Mouse (Mus musculus) kidney, postnatal 0 days (tissue): ENCODE measurements at regions not wholly inside any gene's neighbourhood (a gene's known extent, or its start where the extent isn't known, plus 50 kb on each side); places are given as distances from the start of the nearest gene placed in this dataset.

Source experiments
- ATAC-seq: fragments of 200-750 bp; cut with Nextera tagmentation; replicated peaks from 2 replicates; pipeline ENCODE4 v1.8.0; 2017; ENCODE audit warnings: low read depth, moderate number of reproducible peaks, moderate TSS enrichment, moderate library complexity; ENCODE audit not compliant: low FRiP score
- DNase-seq: peaks from one replicate; pipeline ENCODE4 v3.0.0-alpha.2; 2016; ENCODE audit warnings: low spot score
- H3K27ac ChIP-seq: fragments of 300-500 bp; sonication (generic); 2 replicates; pipeline ENCODE4 v1.5.1; 2014; ENCODE audit warnings: mild to moderate bottlenecking
- H3K27me3 ChIP-seq: fragments of 300-500 bp; sonication (generic); 2 replicates; pipeline ENCODE4 v1.6.1; 2014; ENCODE audit warnings: low read length, mixed read lengths; ENCODE audit not compliant: insufficient read depth
- H3K36me3 ChIP-seq: fragments of 300-500 bp; sonication (generic); 2 replicates; pipeline ENCODE4 v1.6.1; 2014; ENCODE audit warnings: low read length, mixed read lengths; ENCODE audit not compliant: insufficient read depth
- H3K4me1 ChIP-seq: fragments of 300-500 bp; sonication (generic); replicated peaks from 2 replicates; pipeline ENCODE4 v1.6.1; 2014; ENCODE audit warnings: antibody characterized with exemption, low read length, mixed read lengths; ENCODE audit not compliant: insufficient read depth
- H3K4me2 ChIP-seq: fragments of 300-500 bp; sonication (generic); 2 replicates; pipeline ENCODE4 v1.6.1; 2014; ENCODE audit warnings: mild to moderate bottlenecking, low read length, moderate library complexity, mixed read lengths
- H3K4me3 ChIP-seq: fragments of 300-500 bp; sonication (generic); replicated peaks from 2 replicates; pipeline ENCODE4 v1.5.1; 2014; ENCODE audit warnings: low read depth, low read length
- H3K9ac ChIP-seq: fragments of 300-500 bp; sonication (generic); 2 replicates; pipeline ENCODE4 v1.6.1; 2014; ENCODE audit warnings: low read depth, low read length
- H3K9me3 ChIP-seq: fragments of 300-500 bp; sonication (generic); replicated peaks from 2 replicates; pipeline ENCODE4 v1.6.1; 2016; ENCODE audit warnings: low read length, inconsistent platforms, mixed read lengths
- CTCF ChIP-seq: IDR thresholded peaks from 2 replicates; pipeline ENCODE4 v1.5.1; 2016; ENCODE audit warnings: antibody characterized with exemption, low read depth, mild to moderate bottlenecking, moderate library complexity
- WGBS: fragments of 180-500 bp; shearing (Covaris S2); extraction: QIAGEN DNeasy Blood & Tissue Kit; methylation state at CpG from one replicate; pipeline ENCODE4 v1.1.7; 2014; 5-methylcytosine and 5-hydroxymethylcytosine counted together

DNA sequence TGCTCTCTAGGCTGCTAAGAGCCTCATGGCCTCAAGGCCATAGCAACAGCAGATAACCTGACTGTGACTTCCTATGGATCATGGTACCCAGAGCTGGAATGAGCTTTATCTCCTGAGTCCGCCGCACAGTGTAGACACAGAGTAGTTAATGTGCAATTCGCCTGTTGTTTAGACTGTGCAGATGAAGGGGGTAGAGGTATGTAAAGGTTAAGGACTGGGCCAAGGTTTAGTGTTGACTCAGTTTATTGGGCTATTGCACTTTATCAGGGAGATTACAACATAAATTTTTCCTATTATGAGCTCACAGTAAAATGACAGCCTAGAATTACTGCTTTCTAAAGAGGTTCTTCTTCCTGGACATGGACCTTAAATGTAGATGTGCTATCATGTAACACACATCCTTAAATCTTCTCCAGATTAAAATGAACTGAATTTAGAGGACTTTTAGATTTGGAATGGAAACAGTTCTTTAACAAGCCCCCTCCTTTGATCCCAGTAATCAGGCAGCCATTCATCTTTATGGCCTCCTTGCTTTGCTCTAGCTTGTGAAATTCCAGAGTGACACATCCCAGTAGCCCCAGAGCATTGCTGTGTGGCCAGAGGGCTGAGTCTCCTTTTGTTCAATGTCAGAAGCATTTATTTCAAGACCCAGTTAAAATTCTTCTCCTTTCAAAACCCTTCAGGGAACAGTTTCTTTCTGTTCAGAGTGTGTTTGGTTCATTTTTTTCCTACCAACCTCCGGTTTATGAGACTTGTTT is 396.8 kb upstream of the Ctso start:
- no peak overlapping the region for H3K27ac ChIP-seq
- peak; percentile 76 for DNase-seq
- no peak for TF ChIP-seq CTCF
- H3K9me3 ChIP-seq, result no peaks in the 10 kb centered on the region
- no peaks in the 10 kb centered on the region for H3K4me1 ChIP-seq
- H3K4me2 ChIP-seq, result no peak overlapping the region
- no peak overlapping the region for H3K9ac ChIP-seq
- H3K27me3 ChIP-seq, result no peaks in the 10 kb centered on the region
- ATAC-seq, result no peak
- H3K4me3 ChIP-seq, result no peak overlapping the region
- no peaks in the 10 kb centered on the region for H3K36me3 ChIP-seq
- WGBS, result 44% methylated on average over 4 of the region's 4 CpGs

GRCm38 (mm10) chr3:81554773-81555172 is 377.6 kb upstream of the Ctso start:
- Histone ChIP-seq H3K27me3 (no peaks in the 10 kb centered on the region), H3K4me2 (no peak overlapping the region), H3K4me1 (no peaks in the 10 kb centered on the region), H3K4me3 (no peak overlapping the region), H3K9ac (no peak overlapping the region), H3K9me3 (no peaks in the 10 kb centered on the region), H3K27ac (no peak overlapping the region), H3K36me3 (no peaks in the 10 kb centered on the region)
- WGBS, result 46% methylated on average over 7 of the region's 7 CpGs
- ATAC-seq, result no peak
- peak; percentile 16 for DNase-seq
- no peak for TF ChIP-seq CTCF

- no peak overlapping the region for H3K9ac ChIP-seq
- ATAC-seq, result no peak
Observed at GRCm38 (mm10) chr3:81562610-81563258, 369.7 kb upstream of the Ctso start.

GRCm38 (mm10) chr3:81563858-81564756 is 368.3 kb upstream of the Ctso start:
- Histone ChIP-seq H3K4me2 (no peak overlapping the region), H3K9ac (no peak overlapping the region), H3K4me3 (no peak overlapping the region), H3K27ac (no peak overlapping the region), H3K4me1 (no peaks in the 10 kb centered on the region), H3K36me3 (no peaks in the 10 kb centered on the region), H3K9me3 (no peaks in the 10 kb centered on the region), H3K27me3 (no peaks in the 10 kb centered on the region)
- ATAC-seq (no peak), DNase-seq (no peak)
- WGBS, result 83% methylated on average over 7 of the region's 7 CpGs
- TF ChIP-seq CTCF, result no peak

More at GRCm38 (mm10) chr3:81562610-81563258, 369.7 kb upstream of the Ctso start:
- no peaks in the 10 kb centered on the region for H3K9me3 ChIP-seq
- no peak overlapping the region for H3K27ac ChIP-seq
- H3K4me3 ChIP-seq, result no peak overlapping the region
- no peak overlapping the region for H3K4me2 ChIP-seq
- no peak for DNase-seq
- H3K27me3 ChIP-seq, result no peaks in the 10 kb centered on the region
- no peaks in the 10 kb centered on the region for H3K36me3 ChIP-seq
- H3K4me1 ChIP-seq, result no peaks in the 10 kb centered on the region
- no peak for TF ChIP-seq CTCF
- 93% methylated on average over 2 of the region's 2 CpGs for WGBS

DNA sequence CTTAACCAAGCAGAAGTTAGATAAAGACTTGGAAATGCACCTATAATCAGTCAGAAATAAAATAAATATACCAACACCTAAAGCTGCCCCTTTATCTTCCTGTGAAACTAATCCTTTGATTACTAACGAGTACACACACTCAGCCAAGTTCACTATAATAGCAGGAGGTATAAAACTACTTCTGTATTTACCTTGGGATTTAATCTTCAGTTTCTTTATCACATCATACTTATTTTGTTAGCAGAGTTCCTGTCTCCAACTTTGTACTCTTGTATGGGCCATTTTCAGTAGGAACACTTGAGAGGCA is 367.7 kb upstream of the Ctso start:
- ATAC-seq (no peak), DNase-seq (no peak)
- H3K27ac ChIP-seq, result no peak overlapping the region
- H3K36me3 ChIP-seq, result no peaks in the 10 kb centered on the region
- H3K4me2 ChIP-seq, result no peak overlapping the region
- WGBS, result 61% methylated on average over 1 of the region's 1 CpGs
- no peak for TF ChIP-seq CTCF
- H3K4me1 ChIP-seq, result no peaks in the 10 kb centered on the region
- H3K4me3 ChIP-seq, result no peak overlapping the region
- no peaks in the 10 kb centered on the region for H3K9me3 ChIP-seq
- H3K9ac ChIP-seq, result no peak overlapping the region
- H3K27me3 ChIP-seq, result no peaks in the 10 kb centered on the region

- peak; percentile 82 for ATAC-seq
- H3K27me3 ChIP-seq, result no peaks in the 10 kb centered on the region
- 29% methylated on average over 7 of the region's 7 CpGs for WGBS
Observed at GRCm38 (mm10) chr3:81583387-81584027, 348.9 kb upstream of the Ctso start.

More at GRCm38 (mm10) chr3:81583387-81584027, 348.9 kb upstream of the Ctso start:
- no peak overlapping the region for H3K27ac ChIP-seq
- H3K4me2 ChIP-seq, result no peak overlapping the region
- H3K4me1 ChIP-seq, result no peaks in the 10 kb centered on the region
- TF ChIP-seq CTCF, result no peak
- H3K4me3 ChIP-seq, result no peak overlapping the region
- no peaks in the 10 kb centered on the region for H3K36me3 ChIP-seq
- peak; percentile 84 for DNase-seq
- H3K9ac ChIP-seq, result no peak overlapping the region
- no peaks in the 10 kb centered on the region for H3K9me3 ChIP-seq
